ENCODE assay signal across 12 mouse cellular contexts in genomic region chrX:145065484-145065913, GRCm38 (mm10).
"Had no signal": no experiment of that assay in that cellular context is flagged by ENCODE, and none has a peak within 500 bp of the region (broad histone marks: within the 10 kb centered on the region; RNA-seq: fewer than 3 reads in every experiment).

No protein-coding gene starts in this region.

- H3K4me3 ChIP-seq: limb, embryonic 12.5 days; neural tube, embryonic 13.5 days had no signal

- DNase-seq: kidney, adult 18-20 months; kidney, postnatal 14 days; liver; lung, adult 18-20 months; retina, postnatal 1 day; right cerebral cortex, postnatal 4 days; spleen, adult 18-20 months; thymus, adult 18-20 months; thymus, postnatal 14 days had no signal

- H3K4me1 ChIP-seq: limb, embryonic 12.5 days; neural tube, embryonic 13.5 days had no signal

- H3K27ac ChIP-seq: limb, embryonic 12.5 days; liver, embryonic 14.5 days; neural tube, embryonic 13.5 days had no signal

- H3K9ac ChIP-seq: limb, embryonic 12.5 days; liver, embryonic 14.5 days; neural tube, embryonic 13.5 days had no signal

- H3K36me3 ChIP-seq: limb, embryonic 12.5 days; neural tube, embryonic 13.5 days had no signal

- H3K4me2 ChIP-seq: limb, embryonic 12.5 days; neural tube, embryonic 13.5 days had no signal

- H3K9me3 ChIP-seq: limb, embryonic 12.5 days; neural tube, embryonic 13.5 days had no signal

- H3K27me3 ChIP-seq: limb, embryonic 12.5 days; neural tube, embryonic 13.5 days had no signal
